Mouse (Mus musculus): ENCODE measurements around the gene Ergic1. TPM values are rescaled to one million over a fixed set of nuclear protein-coding genes. Genes with fewer than 3 reads are reported as not detected.

Gene Ergic1
- polyA plus RNA-seq, 1 experiment from 2014 or later = 39.0 TPM

- 0 out of 2 replicates have a peak overlapping the region, but pooled peaks have one; percentile 4 for H3K9ac ChIP-seq (ENCODE audit: low read depth, low read length)
- WGBS (ENCODE audit: insufficient replicate concordance) = 22% methylated on average over 12 of the region's 12 CpGs
- no peak overlapping the region for H3K27ac ChIP-seq (ENCODE audit: low read length)
- no peak for ATAC-seq (ENCODE audit: low read depth)
- H3K4me2 ChIP-seq (ENCODE audit: low read depth, low read length) = no peak overlapping the region
- no peaks in the 10 kb centered on the region for H3K9me3 ChIP-seq (replicated peaks; ENCODE audit: control insufficient read depth, low read length)
- H3K4me1 ChIP-seq (ENCODE audit: control insufficient read depth, low read depth, low read length) = peaks cover 4% of the 10 kb centered on the region
- H3K36me3 ChIP-seq (ENCODE audit: control insufficient read depth, insufficient read depth) = no peaks in the 10 kb centered on the region
- H3K4me3 ChIP-seq (ENCODE audit: low read depth, low read length) = no peak overlapping the region
- H3K27me3 ChIP-seq (ENCODE audit: control insufficient read depth, insufficient read depth, low read depth, low read length) = peaks cover 5% of the 10 kb centered on the region
Measured at GRCm38 (mm10) chr17:26549148-26549809, 12.0 kb upstream of the Ergic1 start.

GRCm38 (mm10) chr17:26551104-26551503 is 10.2 kb upstream of the Ergic1 start:
- Histone ChIP-seq H3K4me3 (ENCODE audit: low read depth, low read length) (no peak overlapping the region), H3K27ac (ENCODE audit: low read length) (no peak overlapping the region), H3K36me3 (ENCODE audit: control insufficient read depth, insufficient read depth) (no peaks in the 10 kb centered on the region), H3K4me2 (ENCODE audit: low read depth, low read length) (no peak overlapping the region), H3K4me1 (ENCODE audit: control insufficient read depth, low read depth, low read length) (no peaks in the 10 kb centered on the region; the same call in none of the 2 replicates), H3K27me3 (ENCODE audit: control insufficient read depth, insufficient read depth, low read depth, low read length) (peaks cover 5% of the 10 kb centered on the region), H3K9ac (ENCODE audit: low read depth, low read length) (no peak overlapping the region), H3K9me3 (replicated peaks; ENCODE audit: control insufficient read depth, low read length) (no peaks in the 10 kb centered on the region)
- WGBS (ENCODE audit: insufficient replicate concordance) = 74% methylated on average over 6 of the region's 6 CpGs
- no peak for ATAC-seq (ENCODE audit: low read depth)

GRCm38 (mm10) chr17:26553033-26553432 is 8.3 kb upstream of the Ergic1 start:
- peaks cover 5% of the 10 kb centered on the region for H3K27me3 ChIP-seq (ENCODE audit: control insufficient read depth, insufficient read depth, low read depth, low read length)
- no peak overlapping the region for H3K4me2 ChIP-seq (ENCODE audit: low read depth, low read length)
- no peak overlapping the region for H3K9ac ChIP-seq (ENCODE audit: low read depth, low read length)
- no peaks in the 10 kb centered on the region for H3K9me3 ChIP-seq (replicated peaks; ENCODE audit: control insufficient read depth, low read length)
- H3K36me3 ChIP-seq (ENCODE audit: control insufficient read depth, insufficient read depth) = no peaks in the 10 kb centered on the region
- no peaks in the 10 kb centered on the region; the same call in none of the 2 replicates for H3K4me1 ChIP-seq (ENCODE audit: control insufficient read depth, low read depth, low read length)
- no peak for ATAC-seq (ENCODE audit: low read depth)
- no peak overlapping the region for H3K4me3 ChIP-seq (ENCODE audit: low read depth, low read length)
- no peak overlapping the region for H3K27ac ChIP-seq (ENCODE audit: low read length)
- WGBS (ENCODE audit: insufficient replicate concordance) = 56% methylated on average over 3 of the region's 3 CpGs

DNA sequence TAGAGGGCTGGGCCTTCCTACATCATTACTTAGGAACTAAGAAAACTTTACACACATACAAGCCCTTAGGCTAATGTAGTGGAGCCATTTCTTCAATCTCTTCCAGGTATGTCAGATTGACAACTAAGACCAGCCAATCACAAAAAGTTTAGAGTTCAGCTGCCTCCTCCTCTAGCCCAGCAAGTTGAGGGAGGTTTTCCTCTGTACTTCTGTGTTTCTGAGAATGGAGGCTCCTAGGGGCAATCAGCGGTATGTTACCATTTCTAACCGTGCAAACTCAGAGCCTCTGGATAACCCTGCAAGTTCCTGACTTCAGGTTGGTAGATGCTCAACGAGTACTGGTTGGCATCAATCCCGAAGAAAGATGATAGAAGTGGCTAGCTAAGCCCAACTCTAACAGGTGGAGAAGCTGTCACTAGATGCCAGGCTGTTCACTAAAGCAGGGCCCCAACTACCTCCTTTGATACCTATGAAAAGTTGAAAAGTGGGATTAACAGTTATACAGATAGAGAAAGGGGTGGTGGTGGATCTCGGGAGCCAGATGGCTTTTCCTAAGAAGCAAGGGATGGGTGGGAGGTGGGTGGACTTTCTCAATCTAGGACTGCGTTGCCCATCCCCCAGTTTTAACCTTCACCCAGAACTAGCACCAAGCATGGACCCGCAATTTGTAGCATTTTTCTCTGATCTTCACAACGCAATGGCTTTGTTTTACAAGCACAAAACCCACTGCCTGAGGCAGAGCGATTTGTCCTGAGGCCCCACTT is 581 bp upstream of the Ergic1 start:
- H3K4me1 ChIP-seq (ENCODE audit: control insufficient read depth, low read depth, low read length) = peaks cover 27% of the 10 kb centered on the region

GRCm38 (mm10) chr17:26561651-26562181 is 427 bp downstream of the Ergic1 start, which contains the start of gene Dusp1:
Dusp1 (minus strand) TSS chr17:26562128.
- no peak for ATAC-seq (ENCODE audit: low read depth)
- H3K4me1 ChIP-seq (ENCODE audit: control insufficient read depth, low read depth, low read length) = peaks cover 27% of the 10 kb centered on the region
- 2% methylated on average over 25 of the region's 25 CpGs for WGBS (ENCODE audit: insufficient replicate concordance)

More for the DNA sequence above, 581 bp upstream of the Ergic1 start:
- ATAC-seq (ENCODE audit: low read depth) = 0 out of 2 replicates have a peak, but pooled peaks have one; percentile 4
- peak overlapping the region; percentile 69 for H3K4me3 ChIP-seq (ENCODE audit: low read depth, low read length)
- no peak overlapping the region for H3K27ac ChIP-seq (ENCODE audit: low read length)
- 36% methylated on average over 9 of the region's 9 CpGs for WGBS (ENCODE audit: insufficient replicate concordance)
- no peaks in the 10 kb centered on the region for H3K36me3 ChIP-seq (ENCODE audit: control insufficient read depth, insufficient read depth)
- no peaks in the 10 kb centered on the region for H3K9me3 ChIP-seq (replicated peaks; ENCODE audit: control insufficient read depth, low read length)
- peak overlapping the region; percentile 94 for H3K4me2 ChIP-seq (ENCODE audit: low read depth, low read length)
- H3K27me3 ChIP-seq (ENCODE audit: control insufficient read depth, insufficient read depth, low read depth, low read length) = no peaks in the 10 kb centered on the region
- H3K9ac ChIP-seq (ENCODE audit: low read depth, low read length) = peak overlapping the region; percentile 66

GRCm38 (mm10) chr17:26562292-26562691 is 1.0 kb downstream of the Ergic1 start:
- peak overlapping the region; percentile 66 for H3K9ac ChIP-seq (ENCODE audit: low read depth, low read length)
- H3K9me3 ChIP-seq (replicated peaks; ENCODE audit: control insufficient read depth, low read length) = no peaks in the 10 kb centered on the region
- peak overlapping the region; percentile 69 for H3K4me3 ChIP-seq (ENCODE audit: low read depth, low read length)
- no peak for ATAC-seq (ENCODE audit: low read depth)
- no peak overlapping the region for H3K27ac ChIP-seq (ENCODE audit: low read length)
- 67% methylated on average over 4 of the region's 4 CpGs for WGBS (ENCODE audit: insufficient replicate concordance)
- peak overlapping the region; percentile 94 for H3K4me2 ChIP-seq (ENCODE audit: low read depth, low read length)
- no peaks in the 10 kb centered on the region for H3K36me3 ChIP-seq (ENCODE audit: control insufficient read depth, insufficient read depth)
- H3K4me1 ChIP-seq (ENCODE audit: control insufficient read depth, low read depth, low read length) = peaks cover 27% of the 10 kb centered on the region
- no peaks in the 10 kb centered on the region for H3K27me3 ChIP-seq (ENCODE audit: control insufficient read depth, insufficient read depth, low read depth, low read length)

More at GRCm38 (mm10) chr17:26561651-26562181, 427 bp downstream of the Ergic1 start, which contains the start of gene Dusp1:
- no peaks in the 10 kb centered on the region for H3K9me3 ChIP-seq (replicated peaks; ENCODE audit: control insufficient read depth, low read length)
- H3K4me3 ChIP-seq (ENCODE audit: low read depth, low read length) = peak within 1 kb of the TSS; percentile 69
- H3K9ac ChIP-seq (ENCODE audit: low read depth, low read length) = peak within 1 kb of the TSS; percentile 66
- no peaks in the 10 kb centered on the region for H3K27me3 ChIP-seq (ENCODE audit: control insufficient read depth, insufficient read depth, low read depth, low read length)
- peak within 1 kb of the TSS; percentile 94 for H3K4me2 ChIP-seq (ENCODE audit: low read depth, low read length)
- H3K27ac ChIP-seq (ENCODE audit: low read length) = peak within 1 kb of the TSS; percentile 30; the same call in 1 of the 2 replicates
- no peaks in the 10 kb centered on the region for H3K36me3 ChIP-seq (ENCODE audit: control insufficient read depth, insufficient read depth)

- no peak overlapping the region for H3K9ac ChIP-seq (ENCODE audit: low read depth, low read length)
- WGBS (ENCODE audit: insufficient replicate concordance) = 78% methylated on average over 6 of the region's 6 CpGs
Measured at GRCm38 (mm10) chr17:26563476-26563875, 2.2 kb downstream of the Ergic1 start.

GRCm38 (mm10) chr17:26564439-26564838 is 3.1 kb downstream of the Ergic1 start:
- Histone ChIP-seq H3K27ac (ENCODE audit: low read length) (0 out of 2 replicates have a peak overlapping the region, but pooled peaks have one; percentile 30), H3K4me3 (ENCODE audit: low read depth, low read length) (no peak overlapping the region)
- ATAC-seq (ENCODE audit: low read depth) = no peak

More at GRCm38 (mm10) chr17:26563476-26563875, 2.2 kb downstream of the Ergic1 start:
- no peak for ATAC-seq (ENCODE audit: low read depth)
- Histone ChIP-seq H3K27ac (ENCODE audit: low read length) (no peak overlapping the region), H3K27me3 (ENCODE audit: control insufficient read depth, insufficient read depth, low read depth, low read length) (no peaks in the 10 kb centered on the region), H3K9me3 (replicated peaks; ENCODE audit: control insufficient read depth, low read length) (no peaks in the 10 kb centered on the region), H3K4me3 (ENCODE audit: low read depth, low read length) (no peak overlapping the region), H3K4me2 (ENCODE audit: low read depth, low read length) (no peak overlapping the region), H3K36me3 (ENCODE audit: control insufficient read depth, insufficient read depth) (peaks cover under 1% of the 10 kb centered on the region; the same call in 1 of the 2 replicates), H3K4me1 (ENCODE audit: control insufficient read depth, low read depth, low read length) (peaks cover 27% of the 10 kb centered on the region)

More at GRCm38 (mm10) chr17:26564439-26564838, 3.1 kb downstream of the Ergic1 start:
- Histone ChIP-seq H3K9ac (ENCODE audit: low read depth, low read length) (no peak overlapping the region), H3K4me2 (ENCODE audit: low read depth, low read length) (no peak overlapping the region), H3K36me3 (ENCODE audit: control insufficient read depth, insufficient read depth) (peaks cover 2% of the 10 kb centered on the region; the same call in 1 of the 2 replicates), H3K4me1 (ENCODE audit: control insufficient read depth, low read depth, low read length) (peaks cover 27% of the 10 kb centered on the region), H3K27me3 (ENCODE audit: control insufficient read depth, insufficient read depth, low read depth, low read length) (no peaks in the 10 kb centered on the region), H3K9me3 (replicated peaks; ENCODE audit: control insufficient read depth, low read length) (no peaks in the 10 kb centered on the region)
- 60% methylated on average over 9 of the region's 9 CpGs for WGBS (ENCODE audit: insufficient replicate concordance)

Data from liver, embryonic 16.5 days (tissue).